Mouse (Mus musculus): Measurements from ENCODE around the gene Ccdc60. TPM values are rescaled to one million over a fixed set of nuclear protein-coding genes. Genes with fewer than 3 reads are reported as not detected.

Ccdc60 gene
- 1.2 and 1.7 TPM in 2 replicates for polyA plus RNA-seq (2014; fragmentation: Nextera tagmentation; extraction: Ambion mirVana)

DNA sequence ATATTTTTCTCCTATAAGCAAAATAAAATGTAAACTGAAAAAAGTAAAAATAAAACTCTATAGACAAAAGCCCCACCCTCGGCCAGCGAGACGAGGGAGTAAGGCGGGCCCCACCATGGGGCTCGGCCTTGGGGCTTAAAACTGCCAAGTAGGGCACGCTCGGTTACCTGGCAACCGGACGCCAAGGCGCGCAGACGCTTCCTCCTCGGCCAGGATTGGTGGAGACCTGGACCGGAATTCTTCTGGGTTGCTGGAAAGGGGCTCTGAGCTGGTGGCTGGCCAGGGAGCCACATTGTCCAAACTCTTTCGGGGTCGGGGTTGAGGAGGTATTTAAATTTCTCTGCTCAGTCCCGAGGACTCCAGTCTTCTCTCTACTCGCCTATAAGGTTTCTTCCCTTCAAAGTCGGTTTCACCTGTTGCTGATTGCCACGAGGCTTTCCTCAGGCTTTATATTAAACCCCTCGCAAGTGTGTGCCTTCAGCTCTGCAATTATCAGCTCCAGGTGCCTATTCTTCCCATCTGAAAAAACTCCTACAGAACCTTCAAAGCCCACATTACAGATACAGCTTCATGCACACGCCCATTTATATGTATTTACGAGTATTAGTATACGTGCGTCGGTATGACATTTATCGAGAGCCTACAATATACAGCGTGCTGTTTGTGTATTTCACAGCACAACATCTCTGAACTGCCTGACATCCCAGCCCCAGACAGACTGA, at the start of gene Ccdc60:
TSS of gene Ccdc60 (minus strand) at position 137 of the 722 bp plus-strand sequence.
- Histone ChIP-seq H3K27ac (ENCODE audit: low read depth, low read length) (no peak within 1 kb of the TSS), H3K4me1 (ENCODE audit: control insufficient read depth, insufficient read depth, low read length) (peaks cover 21% of the 10 kb centered on the region), H3K27me3 (ENCODE audit: control insufficient read depth, insufficient read depth, low read length) (no peaks in the 10 kb centered on the region), H3K9me3 (ENCODE audit: control insufficient read depth, low read length) (no peaks in the 10 kb centered on the region), H3K36me3 (ENCODE audit: control insufficient read depth, insufficient read depth, low read length) (no peaks in the 10 kb centered on the region), H3K4me3 (ENCODE audit: low read depth, low read length) (no peak within 1 kb of the TSS), H3K4me2 (ENCODE audit: low read depth, low read length) (peak within 1 kb of the TSS; percentile 15; the same call in 1 of the 2 replicates), H3K9ac (replicated peaks; ENCODE audit: low read depth, low read length) (no peak within 1 kb of the TSS)
- 5% methylated on average over 28 of the region's 28 CpGs for WGBS
- peak; percentile 70; the same call in 1 of the 2 replicates for ATAC-seq (ENCODE audit: low read depth)

- Histone ChIP-seq H3K9me3 (ENCODE audit: control insufficient read depth, low read length) (no peaks in the 10 kb centered on the region), H3K9ac (replicated peaks; ENCODE audit: low read depth, low read length) (no peak overlapping the region), H3K4me1 (ENCODE audit: control insufficient read depth, insufficient read depth, low read length) (no peaks in the 10 kb centered on the region), H3K27me3 (ENCODE audit: control insufficient read depth, insufficient read depth, low read length) (no peaks in the 10 kb centered on the region), H3K4me3 (ENCODE audit: low read depth, low read length) (no peak overlapping the region), H3K36me3 (ENCODE audit: control insufficient read depth, insufficient read depth, low read length) (no peaks in the 10 kb centered on the region), H3K4me2 (ENCODE audit: low read depth, low read length) (no peak overlapping the region), H3K27ac (ENCODE audit: low read depth, low read length) (no peak overlapping the region)
- no peak for ATAC-seq (ENCODE audit: low read depth)
These were observed 47.4 kb upstream of the Ccdc60 start for GRCm38 (mm10) chr5:116336191-116336590.

DNA sequence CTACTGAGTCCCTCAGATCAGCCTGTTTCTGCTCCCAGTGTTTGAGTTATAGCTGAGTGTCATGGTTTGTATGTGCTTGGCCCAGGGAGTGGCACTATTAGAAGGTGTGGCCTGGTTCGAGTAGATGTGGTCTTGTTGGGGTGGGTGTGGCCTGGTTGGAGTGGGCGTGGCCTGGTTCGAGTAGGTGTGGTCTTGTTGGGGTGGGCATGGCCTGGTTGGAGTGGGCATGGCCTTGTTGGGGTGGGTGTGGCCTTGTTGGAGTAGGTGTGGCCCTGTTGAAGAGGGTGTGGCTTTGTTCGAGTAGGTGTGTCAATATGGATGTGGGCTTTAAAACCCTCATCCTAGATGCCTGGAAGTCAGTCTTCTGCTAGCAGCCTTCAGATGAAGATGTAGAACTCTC, 40.1 kb upstream of the Ccdc60 start:
- no peak for ATAC-seq (ENCODE audit: low read depth)
- 89% methylated on average over 4 of the region's 4 CpGs for WGBS
- no peaks in the 10 kb centered on the region for H3K9me3 ChIP-seq (ENCODE audit: control insufficient read depth, low read length)
- no peaks in the 10 kb centered on the region; the same call in 1 of the 2 replicates for H3K4me1 ChIP-seq (ENCODE audit: control insufficient read depth, insufficient read depth, low read length)
- H3K27ac ChIP-seq (ENCODE audit: low read depth, low read length): no peak overlapping the region
- H3K4me2 ChIP-seq (ENCODE audit: low read depth, low read length): no peak overlapping the region
- H3K4me3 ChIP-seq (ENCODE audit: low read depth, low read length): no peak overlapping the region
- no peak overlapping the region for H3K9ac ChIP-seq (replicated peaks; ENCODE audit: low read depth, low read length)
- no peaks in the 10 kb centered on the region for H3K27me3 ChIP-seq (ENCODE audit: control insufficient read depth, insufficient read depth, low read length)
- no peaks in the 10 kb centered on the region for H3K36me3 ChIP-seq (ENCODE audit: control insufficient read depth, insufficient read depth, low read length)

DNA sequence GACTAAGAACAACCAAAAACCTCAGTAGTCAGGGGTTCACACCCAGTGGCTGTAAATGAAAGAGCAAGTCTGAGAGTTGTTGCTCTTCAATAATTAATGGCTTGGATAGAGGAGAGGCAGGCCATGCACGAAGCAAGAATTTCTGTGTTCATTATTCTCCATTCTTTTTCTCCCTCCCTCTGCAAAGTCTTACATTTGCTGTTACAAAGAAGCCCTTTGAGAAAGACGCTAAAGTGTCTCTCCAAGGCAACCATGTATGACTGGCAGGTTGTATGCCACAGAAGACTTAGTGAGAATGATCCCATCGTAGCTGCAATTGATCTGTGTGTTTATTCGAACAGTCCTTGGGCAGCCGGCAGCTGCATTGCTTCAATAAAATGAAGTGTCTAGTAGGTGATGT, 34.6 kb upstream of the Ccdc60 start:
- H3K4me2 ChIP-seq (ENCODE audit: low read depth, low read length): no peak overlapping the region
- peak overlapping the region; percentile 34; the same call in 1 of the 2 replicates for H3K27ac ChIP-seq (ENCODE audit: low read depth, low read length)
- H3K27me3 ChIP-seq (ENCODE audit: control insufficient read depth, insufficient read depth, low read length): no peaks in the 10 kb centered on the region; the same call in 1 of the 2 replicates
- 12% methylated on average over 5 of the region's 5 CpGs for WGBS
- no peaks in the 10 kb centered on the region for H3K36me3 ChIP-seq (ENCODE audit: control insufficient read depth, insufficient read depth, low read length)
- H3K4me3 ChIP-seq (ENCODE audit: low read depth, low read length): no peak overlapping the region
- H3K9me3 ChIP-seq (ENCODE audit: control insufficient read depth, low read length): no peaks in the 10 kb centered on the region
- H3K4me1 ChIP-seq (ENCODE audit: control insufficient read depth, insufficient read depth, low read length): peaks cover 16% of the 10 kb centered on the region; the same call in 1 of the 2 replicates
- no peak overlapping the region for H3K9ac ChIP-seq (replicated peaks; ENCODE audit: low read depth, low read length)
- ATAC-seq (ENCODE audit: low read depth): no peak

- Histone ChIP-seq H3K27me3 (ENCODE audit: control insufficient read depth, insufficient read depth, low read length) (no peaks in the 10 kb centered on the region; the same call in 1 of the 2 replicates), H3K9ac (replicated peaks; ENCODE audit: low read depth, low read length) (no peak overlapping the region), H3K4me2 (ENCODE audit: low read depth, low read length) (peak overlapping the region; percentile 23; the same call in 1 of the 2 replicates), H3K9me3 (ENCODE audit: control insufficient read depth, low read length) (no peaks in the 10 kb centered on the region), H3K4me3 (ENCODE audit: low read depth, low read length) (no peak overlapping the region), H3K36me3 (ENCODE audit: control insufficient read depth, insufficient read depth, low read length) (no peaks in the 10 kb centered on the region), H3K27ac (ENCODE audit: low read depth, low read length) (peak overlapping the region; percentile 80), H3K4me1 (ENCODE audit: control insufficient read depth, insufficient read depth, low read length) (peaks cover 16% of the 10 kb centered on the region; the same call in 1 of the 2 replicates)
- peak; percentile 90 for ATAC-seq (ENCODE audit: low read depth)
- 16% methylated on average over 15 of the region's 15 CpGs for WGBS
These were observed 33.7 kb upstream of the Ccdc60 start for GRCm38 (mm10) chr5:116322365-116323027.

- Histone ChIP-seq H3K36me3 (ENCODE audit: control insufficient read depth, insufficient read depth, low read length) (no peaks in the 10 kb centered on the region), H3K4me1 (ENCODE audit: control insufficient read depth, insufficient read depth, low read length) (peaks cover 8% of the 10 kb centered on the region; the same call in 1 of the 2 replicates), H3K27me3 (ENCODE audit: control insufficient read depth, insufficient read depth, low read length) (no peaks in the 10 kb centered on the region), H3K4me2 (ENCODE audit: low read depth, low read length) (no peak overlapping the region), H3K4me3 (ENCODE audit: low read depth, low read length) (no peak overlapping the region), H3K27ac (ENCODE audit: low read depth, low read length) (no peak overlapping the region), H3K9ac (replicated peaks; ENCODE audit: low read depth, low read length) (no peak overlapping the region), H3K9me3 (ENCODE audit: control insufficient read depth, low read length) (no peaks in the 10 kb centered on the region)
- no peak for ATAC-seq (ENCODE audit: low read depth)
- WGBS: 77% methylated on average over 8 of the region's 8 CpGs
These were observed 24.9 kb upstream of the Ccdc60 start for GRCm38 (mm10) chr5:116313711-116314110.

DNA sequence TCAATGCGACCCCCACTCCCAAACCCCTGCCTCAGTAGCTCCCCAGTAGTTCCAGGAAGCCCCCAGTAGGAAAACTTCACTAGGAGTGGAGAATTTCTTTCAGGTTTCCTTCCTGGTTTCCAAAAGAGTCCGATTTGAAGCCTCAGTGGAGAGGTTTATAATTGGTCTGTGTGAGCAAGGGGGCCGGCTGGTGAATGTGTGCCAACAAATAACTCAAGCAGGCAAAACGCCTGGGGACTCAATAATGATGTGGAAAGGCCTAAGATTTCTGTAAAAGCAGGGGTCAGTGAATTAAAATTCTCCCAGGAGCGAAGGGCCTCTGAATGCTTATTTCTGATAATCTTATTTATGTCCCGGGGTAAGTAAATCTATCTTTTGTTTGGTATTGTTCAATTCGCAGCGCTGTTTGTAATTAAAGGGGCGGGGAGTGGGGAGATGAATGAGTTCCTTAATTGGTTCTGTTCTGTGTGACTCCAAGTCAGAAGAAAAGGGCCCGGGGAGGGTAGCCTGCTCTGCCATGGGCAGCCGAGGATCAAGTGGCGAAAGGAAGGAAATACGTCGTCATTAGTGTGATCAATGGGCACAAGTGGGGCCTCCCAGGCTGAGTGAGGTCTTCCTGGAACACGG, 23.4 kb upstream of the Ccdc60 start:
- ATAC-seq (ENCODE audit: low read depth): peak; percentile 28; the same call in 1 of the 2 replicates
- Histone ChIP-seq H3K9ac (replicated peaks; ENCODE audit: low read depth, low read length) (no peak overlapping the region), H3K36me3 (ENCODE audit: control insufficient read depth, insufficient read depth, low read length) (no peaks in the 10 kb centered on the region), H3K4me1 (ENCODE audit: control insufficient read depth, insufficient read depth, low read length) (peaks cover 8% of the 10 kb centered on the region; the same call in 1 of the 2 replicates), H3K27ac (ENCODE audit: low read depth, low read length) (peak overlapping the region; percentile 17; the same call in 1 of the 2 replicates), H3K4me2 (ENCODE audit: low read depth, low read length) (peak overlapping the region; percentile 35; the same call in 1 of the 2 replicates), H3K9me3 (ENCODE audit: control insufficient read depth, low read length) (no peaks in the 10 kb centered on the region), H3K4me3 (ENCODE audit: low read depth, low read length) (no peak overlapping the region), H3K27me3 (ENCODE audit: control insufficient read depth, insufficient read depth, low read length) (no peaks in the 10 kb centered on the region)
- 14% methylated on average over 15 of the region's 15 CpGs for WGBS

DNA sequence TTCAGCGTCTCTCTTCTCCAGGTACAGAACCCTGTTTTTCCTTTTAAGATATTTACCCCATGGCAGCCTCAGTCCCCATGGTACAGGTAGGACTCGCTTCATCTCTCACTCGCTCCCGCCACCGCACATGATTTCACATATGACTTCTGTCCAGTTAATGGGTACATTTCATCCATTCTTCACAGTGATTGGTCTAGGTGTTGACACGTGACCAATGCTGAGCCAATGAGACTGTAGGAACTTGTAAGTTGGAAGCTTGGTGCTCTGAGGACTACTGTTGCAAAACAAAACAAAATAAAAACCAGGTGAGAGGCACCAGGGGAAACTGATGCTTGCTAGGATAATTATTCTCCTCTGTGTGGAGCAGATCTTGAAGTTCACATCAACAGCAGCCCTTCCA, 22.9 kb upstream of the Ccdc60 start:
- H3K27me3 ChIP-seq (ENCODE audit: control insufficient read depth, insufficient read depth, low read length): no peaks in the 10 kb centered on the region
- peak overlapping the region; percentile 35; the same call in 1 of the 2 replicates for H3K4me2 ChIP-seq (ENCODE audit: low read depth, low read length)
- no peaks in the 10 kb centered on the region for H3K9me3 ChIP-seq (ENCODE audit: control insufficient read depth, low read length)
- peak overlapping the region; percentile 17; the same call in 1 of the 2 replicates for H3K27ac ChIP-seq (ENCODE audit: low read depth, low read length)
- no peak overlapping the region for H3K4me3 ChIP-seq (ENCODE audit: low read depth, low read length)
- no peaks in the 10 kb centered on the region for H3K36me3 ChIP-seq (ENCODE audit: control insufficient read depth, insufficient read depth, low read length)
- peaks cover 8% of the 10 kb centered on the region; the same call in 1 of the 2 replicates for H3K4me1 ChIP-seq (ENCODE audit: control insufficient read depth, insufficient read depth, low read length)
- WGBS: 96% methylated on average over 6 of the region's 6 CpGs
- ATAC-seq (ENCODE audit: low read depth): no peak
- no peak overlapping the region for H3K9ac ChIP-seq (replicated peaks; ENCODE audit: low read depth, low read length)

Measured in neural tube, embryonic 14.5 days (tissue).